Mouse (Mus musculus): ENCODE measurements around the gene Adcy3.

- no peak for TF ChIP-seq POLR2A (IDR thresholded peaks at IDR 0.05; ENCODE audit: extremely low read depth, insufficient read depth, low read length)
- TF ChIP-seq CTCF (IDR thresholded peaks at IDR 0.05; ENCODE audit: extremely low read depth, insufficient read depth, low read length): no peak
Observed at GRCm38 (mm10) chr12:4202206-4202605, 69.3 kb downstream of the Adcy3 start.
